Mouse (Mus musculus) layer of hippocampus, adult 11-12 months (tissue): ENCODE results near the gene Cacna1c.

Source experiments
- DNase-seq: peaks from one replicate; pipeline ENCODE4 v3.0.0; 2022; ENCODE audit warnings: low spot score

Cacna1c gene

DNA sequence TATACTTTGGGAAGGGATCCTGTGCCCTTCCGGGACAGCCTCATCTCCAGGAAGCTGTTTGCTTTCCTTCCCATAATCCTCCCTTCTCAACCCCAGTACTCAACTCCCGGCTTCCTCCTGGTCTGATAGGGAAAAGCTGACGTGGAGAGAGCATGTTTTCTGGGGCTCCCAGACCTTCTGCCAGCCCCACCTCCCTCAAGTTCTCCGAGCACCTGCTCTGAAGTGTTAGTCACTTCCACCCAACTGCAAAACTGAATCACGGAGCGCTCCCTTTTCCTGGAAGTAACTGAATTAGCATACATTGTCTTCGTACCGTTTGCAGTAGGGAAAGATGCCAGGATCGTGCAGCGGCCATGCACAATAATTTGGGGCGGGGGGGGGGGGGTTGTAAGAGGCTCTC lies 393.9 kb downstream of the Cacna1c start:
- no peak for DNase-seq

DNA sequence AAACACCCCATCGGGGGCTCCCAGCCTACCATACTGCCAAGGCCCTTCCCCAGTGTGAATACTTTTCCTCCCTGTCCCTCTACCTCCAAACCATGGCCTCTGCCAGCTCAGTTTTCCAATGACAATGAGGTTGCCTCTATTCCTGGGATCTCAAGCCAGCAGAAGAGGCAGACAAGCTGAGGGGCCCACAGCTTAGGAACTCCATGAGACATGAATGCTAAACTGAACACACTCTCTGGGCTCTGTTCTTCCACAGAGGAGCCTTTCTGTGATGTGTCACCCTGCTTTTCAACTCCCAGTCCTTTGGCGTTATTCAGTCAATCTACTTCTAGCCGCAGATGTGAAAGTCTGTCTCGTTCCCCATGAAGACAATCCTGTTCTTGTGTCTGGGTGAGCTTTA lies 399.8 kb downstream of the Cacna1c start:
- DNase-seq: no peak

DNA sequence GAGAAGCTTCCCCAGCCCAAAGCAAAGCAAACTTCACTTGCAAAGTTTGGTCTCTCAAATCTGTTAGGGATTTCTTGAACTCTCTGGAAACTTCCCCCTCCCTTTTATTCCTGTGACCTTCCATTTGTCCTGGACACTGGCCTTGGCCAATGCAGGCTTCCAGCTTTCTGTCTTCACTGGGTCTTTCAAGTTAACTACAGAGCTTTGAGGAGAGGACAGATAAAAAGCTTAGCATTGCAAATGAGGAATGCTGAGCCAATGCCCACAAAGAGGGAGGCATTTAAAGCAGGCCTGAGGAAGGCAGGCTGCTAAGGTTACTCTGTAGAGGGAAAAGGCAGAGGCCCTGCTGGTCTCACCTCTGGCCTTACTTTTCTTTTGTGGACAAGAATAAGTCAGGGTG lies 400.5 kb downstream of the Cacna1c start:
- DNase-seq: no peak

DNA sequence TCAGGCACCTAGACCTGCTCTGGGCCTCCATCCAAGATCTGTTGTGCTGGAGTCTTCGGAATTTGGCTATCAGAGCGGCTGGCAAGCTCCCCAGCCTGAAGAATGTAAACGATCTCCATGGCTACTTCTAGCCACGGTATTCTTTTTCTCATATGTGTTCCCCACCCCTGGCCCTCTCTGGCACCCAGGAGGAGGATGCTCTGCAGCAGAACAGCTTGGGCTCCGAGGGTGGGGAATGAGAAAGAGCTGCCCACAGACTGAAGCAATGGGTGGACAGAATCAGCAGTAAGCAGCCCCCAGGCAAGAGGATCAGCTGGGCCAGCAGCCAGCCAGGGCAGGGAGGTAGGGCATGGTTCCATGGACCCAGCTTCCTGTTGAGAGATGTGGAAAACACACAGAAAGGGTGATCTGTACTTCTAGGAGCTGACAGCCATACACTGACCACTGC lies 404.3 kb downstream of the Cacna1c start:
- DNase-seq: peak; percentile 39

DNA sequence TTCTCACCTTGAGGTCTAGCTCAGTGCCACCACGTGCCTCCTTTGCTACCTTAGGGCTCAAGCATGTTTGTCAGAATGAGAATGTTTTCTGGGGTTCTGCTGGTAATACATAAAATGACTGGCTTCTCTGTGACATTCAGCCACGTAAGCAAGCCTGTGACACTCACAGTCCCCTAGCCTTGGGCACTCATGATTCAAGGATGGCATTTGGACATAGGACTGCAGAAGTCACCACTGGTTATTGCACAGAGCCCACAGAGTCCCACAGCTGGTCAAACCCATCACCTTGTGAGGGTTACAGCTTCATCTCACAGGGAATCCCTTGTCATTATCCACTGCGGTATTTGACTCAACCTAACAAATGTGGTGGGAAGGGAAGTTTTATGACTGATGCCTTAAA lies 408.3 kb downstream of the Cacna1c start:
- DNase-seq: no peak

DNA sequence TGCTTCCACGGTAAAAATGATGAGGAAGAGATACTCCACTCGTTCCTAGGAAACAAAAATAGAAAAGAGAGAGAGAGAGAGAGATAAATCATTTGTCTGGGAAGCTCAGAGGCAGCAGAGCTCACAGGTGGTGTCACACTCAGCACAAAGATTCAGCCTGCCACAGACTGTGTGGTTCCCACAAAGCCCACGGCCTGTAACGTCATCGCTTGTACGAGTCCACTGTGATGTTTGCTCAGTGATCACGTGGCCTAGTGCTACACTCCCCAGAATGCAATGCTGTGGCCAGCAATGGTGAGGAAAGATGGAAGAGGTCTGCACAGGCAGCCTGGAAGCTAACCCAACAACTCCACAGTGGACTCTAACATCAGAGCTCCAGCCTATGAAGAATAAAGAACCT lies 415.9 kb downstream of the Cacna1c start:
- DNase-seq: no peak

DNA sequence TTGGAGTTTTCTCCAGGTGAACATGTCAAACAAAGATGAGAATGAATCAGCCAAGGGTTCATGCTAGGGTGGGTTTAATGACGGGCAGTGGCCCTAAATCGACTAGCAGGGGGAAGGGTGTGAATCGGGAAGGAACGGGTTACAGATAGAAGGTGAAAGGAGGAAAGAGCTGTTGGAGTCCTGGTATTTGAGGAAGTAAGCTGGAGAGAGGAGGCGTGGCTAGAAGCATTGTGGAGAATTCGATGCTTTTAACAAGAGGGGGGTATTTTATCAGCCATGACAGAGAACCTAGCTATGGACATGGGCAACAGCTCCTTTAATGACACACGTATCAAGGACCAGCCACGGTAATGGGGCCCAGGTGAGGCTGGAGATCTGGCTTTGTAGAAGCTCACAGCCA lies 417.0 kb downstream of the Cacna1c start:
- no peak for DNase-seq

DNA sequence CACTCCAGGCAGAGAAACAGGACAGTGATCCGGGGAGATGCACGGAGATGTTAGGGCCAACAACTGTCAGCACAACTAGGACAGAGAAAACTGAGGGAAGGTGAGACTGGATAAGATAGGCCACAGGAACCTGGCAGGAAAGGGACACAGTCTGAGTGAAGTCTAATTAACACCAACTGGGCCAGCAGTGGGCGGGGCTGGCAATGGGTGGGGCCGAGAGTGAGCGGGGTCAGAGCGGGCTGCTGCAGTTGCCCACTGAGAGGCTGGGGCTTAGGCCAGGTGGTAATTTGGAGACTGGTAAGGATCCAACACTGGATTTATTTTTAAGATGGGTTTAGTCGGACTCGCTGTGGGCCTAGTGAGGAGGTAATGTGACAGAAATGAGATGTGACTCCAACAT lies 418.8 kb downstream of the Cacna1c start:
- DNase-seq: no peak

DNA sequence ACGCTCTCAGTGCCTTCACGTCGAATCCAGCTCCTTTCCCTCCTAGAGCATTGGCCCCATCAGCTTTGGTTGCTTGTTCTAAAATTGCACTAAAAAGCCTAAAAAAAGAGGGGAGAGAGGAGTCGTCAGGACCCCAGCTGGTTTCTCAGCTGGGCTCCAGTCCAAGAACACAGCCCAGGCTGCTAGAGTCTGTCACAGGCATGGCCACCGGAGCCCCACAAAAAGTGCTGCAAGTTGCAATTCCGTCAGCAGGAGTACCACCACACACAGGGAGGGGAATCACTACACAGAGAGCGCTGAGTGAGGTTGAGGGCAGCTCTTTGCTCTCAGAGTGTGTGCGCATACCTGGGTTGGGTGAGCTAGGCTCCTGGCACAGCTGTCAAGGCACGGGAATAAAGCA lies 419.8 kb downstream of the Cacna1c start:
- DNase-seq: peak; percentile 23

DNA sequence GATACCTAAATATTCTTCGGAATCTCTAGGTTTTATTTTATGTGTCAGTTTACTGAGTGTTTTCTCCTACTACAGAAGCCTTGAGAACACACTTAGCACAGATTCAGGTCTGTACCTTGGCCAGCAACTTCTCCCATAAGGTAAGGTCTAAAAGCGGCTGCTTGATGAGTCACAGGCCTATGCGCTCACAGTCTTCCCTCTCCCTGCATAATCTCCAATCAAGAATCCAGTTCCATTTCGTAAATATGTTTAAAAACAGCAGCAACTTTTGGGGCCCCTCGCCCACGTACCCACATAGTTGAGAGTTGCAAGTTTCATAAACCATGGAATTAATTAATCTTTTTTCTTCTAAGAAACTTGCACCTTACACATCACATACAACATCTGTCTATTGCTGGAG lies 423.6 kb downstream of the Cacna1c start:
- no peak for DNase-seq

DNA sequence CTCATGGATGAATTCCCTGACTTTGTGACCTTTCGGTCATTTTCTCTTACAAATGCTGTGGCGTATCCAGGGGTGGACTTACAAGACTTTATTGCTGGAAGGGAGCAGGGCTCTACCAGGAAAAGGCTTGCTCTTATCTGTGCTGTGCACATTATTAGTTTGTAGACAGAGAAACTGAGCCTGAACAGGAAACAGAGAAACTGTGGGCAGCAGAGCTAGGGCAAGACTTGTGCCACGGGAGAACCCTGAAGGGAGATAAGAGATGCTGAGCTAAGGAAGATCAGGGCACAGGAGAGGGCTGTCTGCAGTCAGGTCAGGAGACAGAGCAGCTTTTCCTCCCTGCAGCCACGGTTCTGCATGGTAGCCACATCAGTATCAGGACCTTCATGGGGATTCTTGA lies 425.1 kb downstream of the Cacna1c start:
- no peak for DNase-seq

DNA sequence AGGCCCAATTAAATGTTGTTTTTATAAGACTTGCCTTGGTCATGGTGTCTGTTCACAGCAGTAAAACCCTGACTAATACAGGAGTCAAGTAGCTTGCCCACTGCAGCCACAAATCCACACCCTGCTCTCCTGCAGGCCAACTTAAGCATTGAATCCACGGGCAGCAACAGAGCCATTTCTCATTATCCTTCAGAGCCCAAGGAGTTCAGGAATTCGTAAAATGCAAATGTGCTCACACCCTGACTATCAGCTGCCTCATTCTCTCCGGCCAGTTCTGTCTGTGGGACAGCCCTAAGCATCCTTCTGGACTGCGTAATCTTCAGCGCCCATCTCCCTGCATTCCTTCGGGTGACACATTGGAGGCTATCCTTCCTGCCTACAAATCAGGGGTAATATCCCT lies 425.8 kb downstream of the Cacna1c start:
- DNase-seq: no peak

DNA sequence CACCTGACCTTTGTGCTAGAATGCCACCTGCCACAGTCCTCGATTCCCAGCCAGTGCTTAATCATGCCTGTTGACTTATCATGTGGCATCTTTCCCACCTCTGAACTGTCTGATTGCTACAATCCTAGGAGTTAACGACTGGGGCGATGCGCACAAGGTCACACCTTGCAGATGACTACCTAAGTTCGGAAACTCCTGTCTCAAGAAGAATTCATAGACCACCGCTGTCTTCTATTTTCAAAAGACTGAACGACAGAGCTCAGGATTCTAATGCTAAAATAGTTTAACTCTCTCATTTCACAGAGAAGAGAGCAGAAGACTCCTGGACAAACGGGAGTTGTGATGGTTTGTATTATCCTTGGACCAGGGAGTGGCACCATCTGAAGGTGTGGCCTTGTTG lies 426.4 kb downstream of the Cacna1c start:
- DNase-seq: no peak

DNA sequence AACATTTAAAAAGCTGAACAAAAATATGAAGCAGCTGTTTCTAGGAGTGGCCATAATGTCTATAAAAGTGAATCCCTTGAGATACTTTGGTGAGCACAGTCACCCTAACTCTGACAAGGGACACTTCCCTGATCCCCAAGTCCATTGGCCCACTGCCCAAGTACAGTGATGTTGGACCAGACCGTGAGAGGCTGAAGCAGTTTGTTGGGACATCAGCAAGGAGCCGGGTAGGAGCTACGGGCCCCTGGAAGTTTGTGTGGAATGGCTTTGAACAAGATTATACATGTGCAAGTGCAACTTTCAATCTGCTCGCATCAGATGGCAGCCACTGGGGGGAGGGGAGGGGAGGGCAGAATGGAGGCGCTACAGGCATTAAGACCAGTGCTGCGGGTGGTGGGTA lies 428.5 kb downstream of the Cacna1c start:
- DNase-seq: no peak

DNA sequence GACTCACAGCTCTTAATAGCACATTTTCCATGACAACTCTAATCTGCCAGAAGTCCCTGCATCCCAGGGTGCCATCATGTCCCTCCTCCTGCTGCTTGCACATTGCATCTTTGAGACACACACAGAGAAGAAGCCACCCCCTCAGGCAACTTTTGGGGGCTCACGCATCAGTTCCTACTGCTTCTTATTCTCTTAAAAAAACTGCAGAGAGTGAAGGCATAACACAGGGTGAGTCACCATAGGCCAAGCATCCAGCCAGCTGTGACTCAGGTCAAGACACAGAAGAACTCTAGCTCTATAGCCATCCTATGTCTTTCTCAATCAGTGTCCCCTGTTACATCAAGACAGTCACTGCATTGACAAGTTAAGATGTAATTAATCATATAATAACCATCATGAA lies 431.0 kb downstream of the Cacna1c start:
- DNase-seq: no peak

DNA sequence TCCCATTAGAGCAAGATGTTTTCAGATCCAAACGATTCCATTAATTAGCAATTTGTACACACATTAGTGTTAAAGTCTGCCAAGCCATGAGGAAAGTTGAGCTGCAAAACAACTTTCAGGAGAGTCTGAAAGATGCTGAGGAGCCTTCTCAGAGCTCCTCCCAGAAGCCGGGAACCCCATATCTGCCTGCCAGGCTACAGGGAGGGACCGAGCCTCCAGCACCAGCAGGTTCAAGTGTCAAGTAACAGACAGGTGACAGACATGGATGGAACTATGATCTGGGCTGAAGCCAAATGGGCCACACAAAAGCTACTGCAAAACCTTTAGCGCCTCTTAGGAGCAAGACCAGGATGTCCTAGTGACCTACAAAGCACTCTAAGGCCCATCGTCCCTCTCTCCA lies 437.2 kb downstream of the Cacna1c start:
- no peak for DNase-seq

DNA sequence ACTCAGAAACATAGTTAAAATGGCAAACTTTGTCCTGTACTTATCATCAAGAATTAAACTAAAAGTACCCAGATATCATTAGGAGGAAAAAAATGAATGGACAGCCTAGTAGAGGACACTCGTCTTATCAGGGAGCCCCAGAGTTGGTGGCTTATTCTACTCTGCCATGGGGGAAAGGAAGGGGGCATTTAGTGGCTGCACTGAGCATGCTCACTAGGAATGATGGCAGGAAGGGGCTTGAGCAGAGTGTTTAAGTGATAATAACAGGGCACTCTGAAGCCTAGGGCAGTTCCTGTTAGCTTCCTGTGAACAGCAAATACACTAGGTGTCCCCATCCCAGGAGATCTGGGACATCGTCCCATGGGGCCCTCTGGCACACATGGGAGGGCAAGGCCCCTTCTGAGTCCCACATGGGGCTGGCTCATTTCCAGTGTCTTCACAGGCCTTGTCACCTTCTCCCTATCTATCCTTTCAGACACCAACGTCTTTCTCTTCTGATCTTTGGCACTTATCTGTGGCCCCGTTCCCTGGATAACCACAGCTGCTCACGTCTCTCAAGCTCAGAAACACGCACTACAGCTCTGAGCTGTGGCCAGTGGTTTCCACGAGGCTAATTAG lies 437.8 kb downstream of the Cacna1c start:
- DNase-seq: no peak

DNA sequence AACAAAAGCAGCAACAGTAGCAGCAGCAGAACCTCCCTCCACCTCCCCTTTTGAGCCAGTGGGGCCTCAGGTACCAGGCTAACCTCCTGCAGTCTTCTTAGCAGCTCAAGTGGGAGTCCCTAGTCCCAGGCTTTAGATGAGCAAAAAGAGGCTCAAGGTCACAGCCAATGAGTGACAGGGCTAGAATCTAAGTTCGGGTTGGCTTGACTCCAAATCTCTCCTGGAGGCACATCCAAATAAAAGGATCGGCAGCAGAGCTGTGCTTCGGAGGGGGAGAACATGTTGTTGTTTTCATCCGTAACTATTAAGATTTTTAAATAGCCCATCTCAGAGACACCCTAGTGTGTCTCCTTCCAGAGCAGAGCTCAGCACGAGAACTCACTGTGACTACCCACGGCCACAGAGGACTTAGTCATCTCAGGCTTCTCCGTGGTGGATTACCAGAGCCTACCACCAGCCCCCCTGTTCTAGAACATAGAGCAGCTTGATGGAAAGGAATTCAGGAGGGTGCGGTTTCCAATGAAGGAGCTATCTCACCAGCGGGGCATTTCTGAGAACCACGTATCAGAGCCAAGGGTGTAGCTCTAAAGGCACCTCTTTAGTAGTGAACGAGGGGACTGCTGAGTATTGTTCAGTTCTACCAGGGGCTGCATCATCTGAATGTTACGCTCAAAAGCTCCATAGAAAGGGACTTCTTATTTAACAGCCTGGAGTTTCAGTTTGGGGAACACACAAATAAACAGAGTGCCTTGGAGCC lies 438.5 kb downstream of the Cacna1c start:
- no peak for DNase-seq

DNA sequence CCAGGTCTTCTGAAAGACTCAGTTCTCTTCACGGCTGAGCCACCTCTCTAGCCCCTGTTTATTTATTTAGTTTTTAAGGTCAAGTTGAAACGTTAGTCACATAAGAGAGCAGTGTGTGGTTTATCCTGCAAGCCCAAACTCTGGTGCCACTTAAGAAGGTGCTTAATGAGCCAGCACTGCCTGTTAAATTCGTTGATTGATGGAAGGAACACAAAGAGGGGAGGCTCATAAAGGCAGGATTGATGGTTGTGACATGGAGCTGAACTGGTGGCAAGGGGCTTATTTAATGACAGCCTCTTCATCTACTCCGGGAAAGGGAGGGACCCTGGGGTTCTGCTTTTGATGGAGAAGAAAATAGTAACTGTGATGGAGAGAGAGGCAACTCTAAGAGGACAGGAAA lies 439.7 kb downstream of the Cacna1c start:
- no peak for DNase-seq

DNA sequence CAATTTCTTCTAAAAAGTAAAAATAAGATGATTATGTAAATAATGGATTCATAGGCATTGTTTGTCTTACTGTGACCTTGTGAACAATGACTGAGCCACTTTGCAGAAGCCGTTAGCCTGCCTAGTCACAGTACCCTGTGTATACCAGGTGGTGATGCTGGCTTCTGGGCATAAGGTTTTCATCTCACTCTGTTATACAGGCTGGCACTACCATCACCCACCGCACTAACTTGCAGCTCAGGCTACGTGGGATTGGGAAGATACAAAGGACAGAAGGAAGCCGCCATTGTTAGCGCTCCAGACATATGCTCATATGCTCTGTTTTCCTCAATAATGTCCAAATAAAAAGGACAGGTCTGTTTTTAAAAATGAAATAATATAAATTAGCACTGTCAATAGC lies 440.4 kb downstream of the Cacna1c start:
- peak; percentile 35 for DNase-seq

DNA sequence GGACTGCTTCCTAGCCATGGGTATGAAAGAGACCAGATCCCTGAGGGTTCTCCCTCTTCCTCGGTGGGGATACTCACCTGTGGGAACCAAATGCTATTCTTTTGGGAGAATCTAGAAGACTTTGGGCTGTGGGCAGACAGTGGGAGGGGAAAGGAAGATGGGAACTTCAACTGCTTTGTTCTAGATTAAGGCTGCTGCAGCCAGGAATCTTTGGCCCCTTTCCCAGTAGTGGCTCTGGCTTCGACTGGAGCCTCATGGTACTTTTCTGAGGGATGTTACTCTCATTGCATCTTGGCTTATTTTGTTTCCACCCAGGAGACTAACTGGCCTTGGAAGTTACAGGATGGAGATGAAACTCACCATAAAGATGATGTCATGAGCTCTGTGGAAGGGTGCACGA lies 441.8 kb downstream of the Cacna1c start:
- DNase-seq: peak; percentile 28

DNA sequence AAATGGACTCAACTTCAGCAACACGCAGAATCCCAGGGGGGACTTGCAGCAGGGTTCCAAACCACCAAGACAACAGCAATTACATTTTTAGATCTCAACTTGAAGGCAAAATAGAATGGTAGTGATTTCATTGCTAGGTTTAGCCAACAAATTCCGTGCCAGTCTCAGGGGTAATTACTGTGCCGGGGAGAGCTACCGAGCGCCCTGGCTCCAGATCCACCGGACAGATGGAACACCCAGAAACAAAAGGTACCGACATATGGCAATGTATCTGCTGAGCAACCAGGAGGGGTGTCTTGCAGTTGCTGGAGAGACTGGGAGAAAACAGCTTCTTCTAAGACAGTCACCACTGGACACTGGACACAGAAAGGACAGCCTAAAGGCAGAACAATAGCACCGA lies 442.4 kb downstream of the Cacna1c start:
- DNase-seq: peak; percentile 53

DNA sequence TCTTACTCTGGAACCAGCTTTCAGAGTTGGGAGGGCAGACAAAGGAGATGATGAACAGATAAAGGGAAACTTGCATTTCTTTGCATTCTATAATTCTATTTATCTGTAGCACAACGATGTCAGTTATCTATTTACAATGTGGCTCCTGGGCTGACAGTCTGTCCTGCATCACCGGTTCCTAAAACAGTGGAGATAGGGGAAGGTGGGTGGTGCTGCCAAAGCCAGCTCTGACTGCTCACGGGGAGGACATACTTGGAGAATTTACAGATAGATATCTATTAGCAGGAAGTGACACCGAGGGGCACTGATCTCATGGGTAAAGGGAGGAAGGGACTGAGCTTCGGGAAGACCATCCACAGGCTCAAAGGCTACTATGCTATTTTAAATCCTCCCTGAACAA lies 443.2 kb downstream of the Cacna1c start:
- no peak for DNase-seq

DNA sequence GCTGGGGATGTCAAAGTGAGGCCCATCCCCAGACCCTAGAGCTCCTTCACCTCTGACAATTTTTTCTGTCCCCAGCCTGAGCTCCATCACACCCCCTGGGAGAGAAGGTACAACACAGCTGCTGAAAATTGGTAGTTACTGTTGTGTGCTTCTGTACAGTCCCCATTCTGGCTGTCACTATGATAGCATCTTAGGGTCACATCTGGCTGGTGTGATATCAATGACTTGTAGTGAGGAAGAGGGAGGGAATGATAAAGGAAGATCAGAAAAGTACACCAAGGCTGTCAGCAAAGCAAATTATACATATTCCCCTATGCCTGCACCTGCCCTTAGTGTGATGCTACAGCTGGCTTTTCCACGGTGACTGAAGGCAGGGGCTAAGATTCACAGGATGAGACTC lies 446.9 kb downstream of the Cacna1c start:
- no peak for DNase-seq
